Mouse (Mus musculus) gastrocnemius, postnatal 4 days (tissue): ENCODE results near the gene Ggcx. TPM values are rescaled to one million over a fixed set of nuclear protein-coding genes. Genes with fewer than 3 reads are reported as not detected.
A peak's percentile ranks its signal among the peaks of the same experiment; 100 is the strongest.

Experiments
- DNase-seq, 2 experiments: peaks; one replicate each; pipeline ENCODE4 v3.0.0; 2021 to 2022; ENCODE audit warnings: low spot score in 2 of 2, mixed read lengths in 2 of 2
- total RNA-seq, 2 experiments: library from RNA; stranded (reverse); gene quantifications; 2 replicates each; pipeline ENCODE4 v1.2.3; 2021

Ggcx gene
- total RNA-seq, 2 experiments from 2014 or later, result 24.6 to 27.6 TPM

DNA sequence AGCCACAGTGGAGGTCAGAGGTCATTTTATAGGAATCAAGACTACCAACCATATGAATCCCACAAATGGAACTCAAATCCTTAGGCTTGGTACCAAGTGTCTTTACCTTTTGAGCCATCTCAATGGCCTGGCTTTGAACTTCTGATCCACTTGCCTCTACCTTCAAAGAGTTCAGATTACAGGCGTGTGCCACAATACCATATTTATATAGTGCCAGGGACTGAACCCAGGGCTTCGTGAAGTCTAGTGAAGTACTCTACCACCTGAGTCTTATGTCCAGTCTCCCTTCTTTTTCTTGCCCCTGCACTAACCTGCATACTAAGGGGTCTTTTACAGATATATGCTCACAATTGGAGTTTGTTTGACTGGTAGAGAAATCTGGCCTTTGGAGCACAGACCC lies 27.5 kb upstream of the Ggcx start:
- DNase-seq, result no peak

DNA sequence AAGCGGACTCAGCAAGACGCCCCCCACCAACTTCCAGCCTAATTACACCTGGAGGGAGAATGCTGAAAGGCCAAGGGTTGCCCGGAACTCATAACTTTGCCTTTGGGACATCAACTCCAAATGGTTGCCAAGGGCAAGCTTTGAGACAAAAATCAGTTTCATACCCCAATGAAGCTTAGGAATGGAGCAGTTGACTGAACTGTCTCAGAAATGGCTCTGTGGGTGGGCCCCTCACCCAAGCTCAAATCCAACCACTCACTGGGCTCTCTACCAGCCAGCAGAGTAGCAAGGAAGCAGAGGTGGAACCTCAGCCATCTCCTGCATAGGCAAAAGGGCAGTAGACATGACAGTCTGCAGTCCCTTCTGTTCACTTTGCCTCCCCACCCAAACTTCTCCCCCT lies 26.3 kb upstream of the Ggcx start:
- DNase-seq, result no peak

DNA sequence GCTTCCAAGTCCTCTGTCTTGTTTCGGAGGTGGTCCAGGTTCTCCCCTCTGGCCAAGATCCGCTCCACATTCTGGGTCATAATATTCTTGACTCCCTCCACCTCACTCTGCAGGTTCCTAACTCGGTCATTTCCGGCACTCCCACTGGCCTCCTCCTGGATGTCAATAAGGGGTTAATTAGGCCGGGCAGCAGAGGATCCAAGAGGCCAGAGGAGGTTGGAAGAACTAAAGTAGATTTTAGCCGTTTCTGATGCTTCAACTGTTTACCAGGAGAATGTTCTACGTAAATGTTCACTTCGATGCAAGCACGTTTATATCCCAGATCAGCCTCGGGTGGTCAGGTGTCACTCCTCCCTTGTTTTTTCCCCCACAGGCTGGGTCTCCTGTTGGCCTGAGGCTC lies 25.8 kb upstream of the Ggcx start:
- DNase-seq, result no peak

DNA sequence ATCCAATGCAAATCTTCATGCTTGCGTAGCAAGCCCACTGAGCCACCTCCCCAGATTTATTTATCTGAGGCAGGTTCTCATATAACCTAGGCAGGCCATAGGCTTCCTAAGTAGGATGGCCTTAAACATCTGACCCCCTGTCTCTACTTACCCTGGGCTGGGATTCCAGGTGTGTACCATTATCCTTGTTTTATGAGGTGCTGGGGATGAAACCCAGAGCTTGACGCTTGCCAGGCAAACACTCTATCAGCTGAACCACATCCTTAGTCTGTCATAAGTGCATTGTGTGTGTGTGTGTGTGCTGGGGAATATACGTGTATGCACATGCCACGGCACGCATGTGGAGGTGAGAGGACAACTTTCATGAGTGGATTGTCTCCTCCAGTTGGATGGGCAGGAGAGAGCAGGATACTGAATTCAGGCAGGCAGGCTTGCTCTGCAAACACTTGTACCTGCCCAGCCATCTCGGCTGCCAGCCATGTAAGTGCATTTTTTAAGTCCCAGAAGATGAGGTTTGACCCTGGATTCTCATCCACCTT lies 25.2 kb upstream of the Ggcx start:
- DNase-seq, result no peak

DNA sequence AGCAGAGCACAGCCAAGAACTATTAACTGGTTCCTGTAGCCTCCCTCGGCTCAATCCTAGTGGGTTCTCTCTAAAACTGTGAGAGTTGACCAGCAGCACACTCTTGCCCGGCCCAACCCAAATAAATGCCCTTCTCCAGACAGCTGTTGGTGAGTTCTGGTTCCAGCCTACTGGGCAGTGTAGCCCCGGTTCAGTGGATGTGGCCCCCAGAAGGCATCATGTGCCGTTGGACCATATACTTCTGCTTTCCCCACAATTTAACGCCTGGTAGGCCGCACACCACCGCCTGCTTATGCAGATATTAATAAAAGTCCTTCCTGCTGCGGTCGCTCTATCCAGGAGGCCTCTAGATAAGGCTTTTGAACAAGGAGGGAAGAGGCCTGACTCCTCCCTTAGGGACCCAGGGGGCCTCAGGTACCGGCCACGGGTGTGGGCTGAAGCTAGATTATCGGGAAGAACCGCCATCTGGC lies 24.6 kb upstream of the Ggcx start:
- no peak for DNase-seq

DNA sequence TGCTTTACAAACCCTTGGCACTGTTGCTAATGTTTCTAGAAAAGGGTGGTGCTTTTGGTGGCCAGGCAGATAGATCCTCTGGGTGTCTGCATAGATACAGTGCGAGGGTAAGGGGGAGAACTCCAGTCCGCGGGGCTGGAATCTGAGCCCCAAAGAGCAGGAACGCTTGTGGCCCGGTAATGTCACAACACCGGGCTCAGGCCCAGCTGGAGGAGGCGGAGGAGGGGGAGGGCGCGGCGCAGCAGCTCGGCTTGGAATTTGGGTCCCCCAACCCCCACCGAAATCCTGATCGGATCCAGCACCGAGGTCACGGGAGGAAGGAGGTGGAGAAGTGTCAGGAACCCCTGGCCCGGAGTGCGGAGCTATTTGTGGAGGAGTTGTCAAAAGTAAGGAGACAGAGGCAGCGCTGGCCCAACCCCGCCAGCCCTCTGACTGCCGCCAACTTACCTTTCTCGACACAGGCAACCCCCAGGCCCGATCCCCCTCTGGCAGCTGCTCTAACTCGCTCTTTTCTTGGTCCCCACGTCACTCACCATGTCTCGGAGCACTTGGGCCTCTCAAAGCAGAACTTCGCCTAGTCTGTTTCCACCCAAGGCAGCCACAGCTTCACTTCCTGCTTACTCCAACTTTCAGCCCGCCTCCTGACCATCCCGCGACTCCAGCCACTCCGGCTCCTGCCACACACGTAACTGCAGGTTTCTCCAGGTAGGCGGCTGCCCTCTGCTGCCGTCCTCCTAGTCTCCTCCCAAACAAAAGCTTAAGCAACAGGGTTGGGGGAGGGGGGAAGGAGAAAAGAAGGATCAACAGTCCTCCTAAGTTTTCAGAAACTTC lies 24.0 kb upstream of the Ggcx start, which contains the start of gene Vamp8:
Gene Vamp8, minus strand, starts transcription at position 763 of the 831 bp plus-strand sequence.
- DNase-seq, result peak; percentile 79 to 87

DNA sequence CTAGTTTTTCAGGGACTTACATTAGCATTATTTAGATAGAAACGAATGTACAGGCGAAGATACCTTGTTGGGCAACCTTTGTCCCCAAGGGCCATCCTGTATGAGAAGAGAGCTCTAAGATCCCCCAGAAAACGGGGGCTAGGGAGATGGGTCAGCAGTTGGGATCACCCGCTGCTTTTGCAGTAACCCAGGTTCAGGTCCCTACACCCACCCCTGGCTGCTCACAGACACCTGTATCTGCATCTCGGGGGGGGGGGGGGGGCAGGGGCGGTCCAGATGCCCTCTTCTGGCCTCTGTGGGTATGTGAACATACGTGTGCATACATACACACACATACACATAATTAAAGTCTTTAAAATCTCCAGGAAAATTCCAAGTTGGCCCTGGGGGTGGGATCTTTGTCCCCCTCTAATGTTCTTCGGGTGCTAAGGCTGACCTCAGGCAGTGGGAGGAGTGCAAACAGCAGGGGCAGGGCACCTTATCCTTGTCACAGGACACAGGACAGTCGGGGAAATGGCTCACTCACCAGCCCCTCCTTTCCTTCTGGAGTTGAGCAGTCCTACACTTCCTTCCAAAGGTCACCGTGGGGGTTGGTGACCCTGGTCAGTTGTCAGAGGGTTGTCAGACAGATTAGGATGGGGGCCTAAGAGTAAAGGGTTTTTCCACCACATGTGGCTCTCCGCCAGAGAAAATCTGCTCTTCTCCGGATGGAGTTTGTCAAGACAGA lies 23.1 kb upstream of the Ggcx start:
- no peak for DNase-seq

DNA sequence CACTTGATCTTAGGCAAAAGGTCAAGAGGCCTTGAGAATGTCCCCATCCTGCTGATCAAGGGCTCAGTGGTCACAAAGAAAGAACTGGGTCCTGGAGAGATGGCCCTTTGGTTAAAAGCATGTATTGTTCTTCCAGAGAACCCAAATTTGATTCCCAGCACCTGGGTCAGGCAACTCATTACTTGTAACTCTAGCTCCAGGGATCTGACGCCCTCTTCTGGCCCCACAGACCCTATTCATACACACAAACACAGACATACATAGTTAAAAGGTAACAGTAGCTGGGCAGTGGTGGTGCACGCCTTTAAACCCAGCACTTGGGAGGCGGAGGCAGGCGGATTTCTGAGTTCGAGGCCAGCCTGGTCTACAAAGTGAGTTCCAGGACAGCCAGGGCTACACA lies 21.8 kb upstream of the Ggcx start:
- no peak for DNase-seq

DNA sequence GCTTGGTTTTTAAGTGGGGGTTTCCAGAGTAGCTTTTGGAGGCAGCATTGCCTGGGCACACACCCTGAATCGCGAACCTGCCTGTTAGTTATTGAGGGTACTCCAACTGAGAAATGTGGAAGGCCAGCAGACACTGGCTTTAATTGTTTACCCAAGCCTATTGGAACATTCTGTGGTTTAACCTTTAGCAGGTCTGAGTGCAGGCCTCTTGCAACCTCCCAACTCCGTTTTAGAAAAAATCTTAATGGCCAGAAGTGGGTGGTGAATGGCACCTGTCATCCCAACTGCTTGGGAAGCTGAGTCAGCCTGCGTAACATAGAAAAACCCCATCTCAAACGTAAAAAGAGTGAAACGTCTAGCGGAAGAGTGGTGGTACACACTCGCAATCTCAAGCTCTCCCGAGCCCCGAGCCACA lies 17.3 kb upstream of the Ggcx start:
- no peak for DNase-seq

DNA sequence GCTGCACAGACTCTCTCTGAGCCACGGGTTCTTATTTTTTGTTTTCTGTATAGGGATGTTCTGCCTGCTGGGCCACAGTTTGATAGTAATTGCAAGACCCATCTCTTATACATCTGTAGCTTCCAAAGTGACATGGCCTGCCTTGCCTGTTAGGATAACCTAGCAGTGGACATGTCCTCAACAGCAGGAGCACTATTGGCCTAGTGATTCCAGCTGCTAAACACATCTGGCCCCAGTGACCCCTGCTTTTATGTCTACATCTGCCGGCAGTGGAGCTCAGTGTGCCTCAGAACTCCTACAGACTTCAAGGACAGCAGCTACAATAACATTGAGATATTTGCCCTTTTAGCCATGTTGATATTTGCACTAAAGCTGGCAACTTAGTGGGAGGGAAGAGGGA lies 14.1 kb upstream of the Ggcx start:
- DNase-seq, result no peak

DNA sequence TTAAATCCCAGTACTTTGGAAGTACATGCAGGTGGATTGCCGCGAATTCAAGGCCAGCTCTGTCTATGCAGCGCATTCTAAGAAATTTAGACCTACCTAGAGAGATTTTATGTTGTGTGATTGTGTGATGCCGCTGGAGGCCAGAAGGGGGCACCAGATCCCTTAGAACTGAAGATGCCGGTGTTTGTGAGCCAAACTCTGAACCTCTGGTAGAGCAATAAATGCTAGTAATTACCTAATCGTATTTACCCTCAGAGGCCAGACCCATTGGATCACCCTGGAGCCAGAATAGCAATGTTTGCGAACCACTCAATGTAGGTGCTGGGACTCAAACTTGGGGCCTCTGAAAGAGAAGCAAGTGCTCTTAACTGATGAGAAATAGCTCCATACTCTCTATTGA lies 12.2 kb upstream of the Ggcx start:
- DNase-seq, result peak; percentile 39 to 69

DNA sequence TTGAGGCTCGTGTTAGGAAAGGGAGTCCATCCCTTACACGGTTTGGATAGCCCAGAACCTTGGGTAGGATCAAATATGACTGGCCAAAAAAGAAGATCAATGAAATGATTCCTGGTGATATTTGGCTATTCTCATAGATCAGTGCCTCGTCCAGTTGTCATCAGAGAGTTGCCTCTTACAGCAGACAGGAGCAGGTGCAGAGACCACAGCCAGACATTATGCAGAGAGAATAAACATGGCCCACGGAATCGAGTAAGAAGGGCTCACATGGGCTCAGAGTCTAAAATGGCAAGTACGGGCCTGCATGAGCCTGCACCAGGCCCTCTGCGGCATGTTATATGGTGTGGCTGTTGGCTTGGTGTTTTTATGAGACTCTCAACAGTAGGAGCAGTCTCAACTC lies 8.8 kb upstream of the Ggcx start:
- DNase-seq, result no peak

DNA sequence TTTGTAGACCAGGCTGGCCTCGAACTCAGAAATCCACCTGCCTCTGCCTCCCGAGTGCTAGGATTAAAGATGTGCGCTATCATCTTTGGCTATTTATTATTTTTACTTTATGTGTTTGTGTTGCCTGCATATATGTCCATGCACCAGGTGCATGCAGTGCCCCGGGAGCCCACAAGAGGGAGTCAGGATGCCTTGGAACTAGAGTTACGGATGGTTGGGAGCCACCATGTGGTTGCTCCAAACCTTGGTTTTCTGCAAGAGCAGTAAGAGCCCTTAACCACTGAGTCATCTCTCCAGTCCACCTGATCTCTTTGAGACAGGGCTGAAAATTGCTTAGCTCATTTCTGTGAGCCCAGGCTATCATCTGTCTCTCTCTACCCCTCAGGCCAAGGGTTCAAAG lies 7.0 kb upstream of the Ggcx start:
- peak; percentile 61 to 75 for DNase-seq

DNA sequence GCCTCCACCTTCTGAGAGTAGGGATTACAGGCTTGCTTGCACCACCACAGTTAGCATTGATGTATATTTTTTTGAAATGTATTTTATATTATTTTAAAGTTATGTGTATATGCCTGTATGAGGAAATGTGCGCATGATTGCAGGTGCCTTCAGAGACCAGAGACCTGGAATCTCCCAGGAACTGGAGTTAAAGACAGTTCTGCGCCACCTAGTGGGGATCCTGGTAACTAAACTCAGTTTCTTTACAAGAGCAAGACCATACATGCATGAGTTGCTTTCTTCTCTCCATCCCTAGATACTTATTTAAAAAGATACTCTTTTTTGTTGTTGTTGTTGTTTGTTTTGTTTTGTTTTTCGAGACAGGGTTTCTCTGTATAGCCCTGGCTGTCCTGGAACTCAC lies 4.5 kb upstream of the Ggcx start:
- peak in 1 of 2 experiments; percentile 61 for DNase-seq

DNA sequence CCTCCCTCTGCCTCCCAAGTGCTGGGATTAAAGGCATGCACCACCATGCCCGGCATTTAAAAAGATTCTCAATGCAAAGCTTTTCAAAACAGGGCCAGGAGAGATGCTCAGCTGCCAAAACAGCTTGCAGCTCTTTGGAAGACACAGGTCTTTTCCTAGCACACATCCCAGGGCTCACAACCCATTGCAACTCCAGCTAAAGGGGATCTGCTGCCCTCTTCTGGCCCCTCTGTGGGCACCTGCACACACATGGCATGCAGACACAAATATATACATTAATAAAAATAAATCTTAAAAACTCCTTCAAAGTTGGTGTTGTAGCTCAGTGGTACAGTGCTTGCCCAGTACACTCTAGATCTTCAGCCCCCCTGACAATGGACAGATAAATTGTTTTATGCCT lies 4.1 kb upstream of the Ggcx start:
- DNase-seq, result no peak

DNA sequence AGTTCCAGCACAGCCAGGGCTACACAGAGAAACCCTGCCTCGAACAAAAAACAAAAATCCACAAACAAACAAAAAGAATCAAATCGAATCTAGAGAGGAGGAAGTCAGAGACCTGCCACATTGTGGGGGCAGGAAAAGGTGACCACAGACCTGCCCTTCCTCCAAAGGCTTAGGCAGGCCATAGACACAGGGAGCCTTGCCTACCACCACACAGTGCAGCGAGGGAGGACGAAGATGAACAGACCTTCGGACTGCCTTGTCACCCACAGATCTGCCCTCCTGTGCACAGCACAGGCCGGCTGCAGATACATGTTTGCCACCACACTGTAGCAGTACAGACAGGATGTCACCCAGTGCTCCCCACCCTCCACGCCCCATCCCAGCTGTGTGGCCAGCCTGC lies 3.6 kb upstream of the Ggcx start:
- DNase-seq, result no peak

DNA sequence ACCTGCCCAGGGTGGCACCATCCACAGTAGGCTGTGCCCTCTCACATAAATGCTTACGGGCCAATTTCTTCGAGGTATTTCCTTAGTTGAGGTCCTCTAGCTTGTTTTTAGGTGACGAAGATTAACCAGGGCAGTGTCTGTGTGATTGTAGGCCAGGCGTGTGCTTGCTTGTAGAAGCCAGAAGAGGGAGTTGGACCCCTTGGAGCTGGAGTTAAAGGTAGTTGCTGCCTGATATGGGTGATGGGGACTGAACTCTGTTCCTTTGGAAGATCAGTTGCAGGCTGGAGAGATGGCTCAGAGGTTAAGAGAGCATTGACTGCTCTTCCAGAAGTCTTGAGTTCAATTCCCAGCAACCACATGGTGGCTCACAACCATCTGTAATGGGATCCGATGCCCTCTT lies 1.1 kb downstream of the Ggcx start:
- no peak for DNase-seq

DNA sequence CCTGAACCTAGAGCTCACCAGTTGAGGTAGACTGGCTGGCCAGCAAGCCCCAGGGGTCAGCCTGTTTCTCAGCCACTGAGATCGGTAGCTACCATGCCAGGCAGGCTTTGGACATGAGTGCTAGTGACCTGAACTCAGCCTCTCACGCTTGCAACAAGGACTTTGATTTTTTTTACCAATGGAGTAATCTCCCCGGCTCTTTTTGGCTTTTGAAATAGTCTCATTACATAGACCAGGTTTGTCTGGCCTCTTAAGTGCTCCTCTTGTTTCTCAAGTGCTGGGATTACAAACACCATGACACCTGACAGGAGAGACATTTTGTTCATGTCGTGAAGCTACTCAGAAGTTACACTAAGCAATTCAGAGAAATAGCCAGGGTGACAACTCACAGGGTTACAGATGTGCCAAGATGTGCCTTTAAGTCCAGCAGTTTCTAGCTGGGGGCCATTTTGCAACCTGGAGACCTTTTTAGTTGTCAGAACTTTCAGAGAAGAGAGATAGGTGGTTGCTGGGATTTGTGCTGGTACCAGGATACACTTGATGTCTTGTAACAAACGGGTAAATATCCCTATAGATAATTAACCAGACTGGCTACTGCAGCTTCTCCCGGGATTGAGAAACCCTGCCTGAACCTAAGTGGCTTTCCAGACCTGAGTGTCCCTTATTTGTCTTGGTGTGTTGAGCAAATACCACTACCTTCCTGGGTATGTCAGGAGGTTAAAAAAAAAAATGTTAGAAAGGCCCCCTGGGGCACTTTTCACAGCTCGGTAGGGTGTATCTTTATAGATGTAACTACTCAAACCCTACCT lies 2.1 kb downstream of the Ggcx start:
- no peak for DNase-seq

DNA sequence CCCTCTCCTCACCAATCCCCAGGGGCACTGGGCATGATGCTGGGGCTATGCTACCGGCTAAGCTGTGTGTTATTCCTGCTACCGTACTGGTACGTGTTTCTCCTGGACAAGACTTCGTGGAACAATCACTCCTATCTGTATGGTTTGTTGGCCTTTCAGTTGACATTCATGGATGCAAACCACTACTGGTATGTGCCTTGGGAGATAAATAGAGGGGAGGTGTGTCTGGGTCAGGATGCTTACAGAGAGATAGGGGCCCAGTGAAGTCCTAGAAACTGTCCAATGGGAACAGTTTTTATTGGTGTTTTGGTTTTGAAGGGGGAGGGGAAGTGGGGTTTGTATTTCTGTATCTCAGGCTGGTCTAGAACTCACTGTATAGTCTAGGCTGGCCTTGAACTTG lies 4.2 kb downstream of the Ggcx start:
- no peak for DNase-seq

DNA sequence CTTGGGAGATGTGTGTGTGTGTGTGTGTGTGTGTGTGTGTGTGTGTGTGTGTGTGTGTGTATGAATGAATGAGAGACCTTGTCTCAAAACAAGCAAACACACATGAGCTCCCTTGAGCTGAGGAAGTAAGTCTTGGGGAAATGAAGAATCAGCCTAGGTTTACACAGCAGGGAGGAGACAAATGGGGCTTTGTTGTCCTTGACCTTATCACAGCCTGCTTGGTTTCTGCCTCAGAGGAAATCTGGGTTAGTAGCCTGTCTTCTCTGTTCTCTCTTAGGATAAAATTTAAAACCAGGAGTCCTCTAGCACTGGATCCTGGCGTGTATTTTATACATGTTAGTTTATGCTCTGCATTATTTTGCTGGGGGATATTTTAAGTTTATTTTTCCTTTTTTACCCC lies 5.7 kb downstream of the Ggcx start:
- DNase-seq, result no peak

DNA sequence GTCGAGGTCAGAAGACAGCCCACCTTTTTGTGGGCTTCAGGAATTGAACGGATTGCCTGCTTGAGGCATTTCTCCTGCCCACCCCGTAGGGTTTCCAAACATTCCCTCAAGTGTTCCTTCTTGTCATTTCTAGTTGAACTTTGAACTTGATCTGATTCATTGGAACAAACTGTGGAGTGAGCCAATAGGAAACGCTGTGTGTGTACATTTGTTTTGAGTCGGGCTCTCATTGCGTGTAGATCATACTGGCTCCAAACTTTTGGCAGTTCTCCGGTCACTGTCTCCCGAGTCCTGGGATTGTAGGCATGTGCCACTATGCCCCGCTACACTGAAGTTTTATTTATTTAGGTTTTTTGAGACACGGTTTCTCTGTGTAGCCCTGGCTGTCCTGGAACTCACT lies 6.8 kb downstream of the Ggcx start:
- DNase-seq, result no peak
